Mouse (Mus musculus) kidney, embryonic 14.5 days (tissue): ENCODE measurements around the gene Hist2h3b. TPM values are rescaled to one million over a fixed set of nuclear protein-coding genes. Genes with fewer than 3 reads are reported as not detected.
"Not testable (repeated sequence)": the region's sequence is repeated elsewhere in the genome, so short reads cannot be mapped to it uniquely, and the experiment has no call there.

Experiments
- ATAC-seq: fragments of 200-750 bp; cut with Nextera tagmentation; 2 replicates; pipeline ENCODE4 v1.8.0; 2017; ENCODE audit warnings: moderate number of reproducible peaks, mild to moderate bottlenecking, moderate TSS enrichment, moderate library complexity; ENCODE audit not compliant: low FRiP score, low TSS enrichment
- H3K27ac ChIP-seq: fragments of 300-500 bp; sonication (generic); 2 replicates; pipeline ENCODE4 v1.5.1; 2014; ENCODE audit warnings: low read depth, mild to moderate bottlenecking, low read length, moderate library complexity, mixed read lengths
- H3K27me3 ChIP-seq: fragments of 300-500 bp; sonication (generic); 2 replicates; pipeline ENCODE4 v1.6.1; 2014; ENCODE audit warnings: mild to moderate bottlenecking, low read length; ENCODE audit not compliant: control insufficient read depth, insufficient read depth
- H3K36me3 ChIP-seq: fragments of 300-500 bp; sonication (generic); 2 replicates; pipeline ENCODE4 v1.6.1; 2014; ENCODE audit warnings: low read length, mixed read lengths; ENCODE audit not compliant: control insufficient read depth, insufficient read depth
- H3K4me1 ChIP-seq: fragments of 300-500 bp; sonication (generic); 2 replicates; pipeline ENCODE4 v1.6.1; 2014; ENCODE audit warnings: low read length, mixed read lengths; ENCODE audit not compliant: control insufficient read depth, insufficient read depth
- H3K4me2 ChIP-seq: fragments of 300-500 bp; sonication (generic); replicated peaks from 2 replicates; pipeline ENCODE4 v1.6.1; 2014; ENCODE audit warnings: low read depth, mild to moderate bottlenecking, low read length
- H3K4me3 ChIP-seq: fragments of 300-500 bp; sonication (generic); 2 replicates; pipeline ENCODE4 v1.5.1; 2014; ENCODE audit warnings: mild to moderate bottlenecking, low read length
- H3K9ac ChIP-seq: fragments of 300-500 bp; sonication (generic); 2 replicates; pipeline ENCODE4 v1.6.1; 2014; ENCODE audit warnings: low read depth, mild to moderate bottlenecking, low read length, moderate library complexity
- H3K9me3 ChIP-seq: fragments of 300-500 bp; sonication (generic); 2 replicates; pipeline ENCODE4 v1.6.1; 2016; ENCODE audit warnings: low read length; ENCODE audit not compliant: control insufficient read depth
- WGBS: fragments of 180-500 bp; shearing (Covaris S2); extraction: QIAGEN DNeasy Blood & Tissue Kit; methylation state at CpG from one replicate; pipeline ENCODE4 v1.1.7; 2014; 5-methylcytosine and 5-hydroxymethylcytosine counted together
- polyA plus RNA-seq: library from polyadenylated mRNA; unstranded; fragments of >200 nt; fragmentation: Nextera tagmentation; extraction: Ambion mirVana; gene quantifications from 2 replicates; pipeline ENCODE4 v1.2.1, GENCODE M21; 2014

Hist2h3b gene
- polyA plus RNA-seq, 1 experiment from 2014 or later: 72.6 TPM

DNA sequence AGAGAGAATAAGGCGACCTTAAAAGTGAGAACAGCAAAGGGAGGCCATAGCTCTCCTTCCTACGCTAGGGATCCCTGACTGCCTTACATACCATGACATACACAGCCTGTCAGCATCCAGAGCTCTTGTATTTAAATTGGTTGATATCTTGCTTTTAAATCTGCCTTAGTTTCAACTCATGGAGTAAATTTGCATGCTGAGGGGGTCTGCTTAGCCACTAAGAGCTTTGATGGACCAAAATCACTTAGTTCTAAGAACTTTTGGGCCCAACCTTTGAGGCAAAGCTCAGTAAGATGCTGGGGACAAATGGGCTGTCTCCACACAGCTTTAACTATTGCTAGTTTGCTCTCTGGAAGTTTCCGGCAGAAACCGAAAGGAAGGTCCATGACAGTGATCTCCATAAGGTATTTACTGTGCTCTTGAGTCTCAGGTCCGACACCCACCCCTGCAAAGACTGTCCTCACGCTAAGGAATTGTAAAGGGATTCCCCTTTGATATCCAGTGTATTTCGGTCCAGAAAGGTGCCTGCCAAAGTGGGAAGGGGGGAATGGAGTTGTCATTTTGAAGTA is 31.0 kb upstream of the Hist2h3b start:
- Histone ChIP-seq H3K36me3 (no peaks in the 10 kb centered on the region), H3K4me1 (peaks cover 14% of the 10 kb centered on the region; the same call in 1 of the 2 replicates), H3K9ac (peak overlapping the region; percentile 84), H3K27me3 (no peaks in the 10 kb centered on the region), H3K4me3 (peak overlapping the region; percentile 56), H3K27ac (peak overlapping the region; percentile 85), H3K9me3 (no peaks in the 10 kb centered on the region), H3K4me2 (peak overlapping the region; percentile 73)
- ATAC-seq: no peak
- 17% methylated on average over 7 of the region's 7 CpGs for WGBS

GRCm38 (mm10) chr3:96237904-96238511 is 30.4 kb upstream of the Hist2h3b start:
- no peaks in the 10 kb centered on the region for H3K27me3 ChIP-seq
- 2% methylated on average over 12 of the region's 12 CpGs for WGBS
- H3K4me3 ChIP-seq: peak overlapping the region; percentile 56
- H3K9me3 ChIP-seq: no peaks in the 10 kb centered on the region
- H3K4me1 ChIP-seq: peaks cover 14% of the 10 kb centered on the region; the same call in 1 of the 2 replicates
- ATAC-seq: no peak
- peak overlapping the region; percentile 85 for H3K27ac ChIP-seq
- H3K4me2 ChIP-seq: peak overlapping the region; percentile 73
- peak overlapping the region; percentile 84 for H3K9ac ChIP-seq
- H3K36me3 ChIP-seq: no peaks in the 10 kb centered on the region

DNA sequence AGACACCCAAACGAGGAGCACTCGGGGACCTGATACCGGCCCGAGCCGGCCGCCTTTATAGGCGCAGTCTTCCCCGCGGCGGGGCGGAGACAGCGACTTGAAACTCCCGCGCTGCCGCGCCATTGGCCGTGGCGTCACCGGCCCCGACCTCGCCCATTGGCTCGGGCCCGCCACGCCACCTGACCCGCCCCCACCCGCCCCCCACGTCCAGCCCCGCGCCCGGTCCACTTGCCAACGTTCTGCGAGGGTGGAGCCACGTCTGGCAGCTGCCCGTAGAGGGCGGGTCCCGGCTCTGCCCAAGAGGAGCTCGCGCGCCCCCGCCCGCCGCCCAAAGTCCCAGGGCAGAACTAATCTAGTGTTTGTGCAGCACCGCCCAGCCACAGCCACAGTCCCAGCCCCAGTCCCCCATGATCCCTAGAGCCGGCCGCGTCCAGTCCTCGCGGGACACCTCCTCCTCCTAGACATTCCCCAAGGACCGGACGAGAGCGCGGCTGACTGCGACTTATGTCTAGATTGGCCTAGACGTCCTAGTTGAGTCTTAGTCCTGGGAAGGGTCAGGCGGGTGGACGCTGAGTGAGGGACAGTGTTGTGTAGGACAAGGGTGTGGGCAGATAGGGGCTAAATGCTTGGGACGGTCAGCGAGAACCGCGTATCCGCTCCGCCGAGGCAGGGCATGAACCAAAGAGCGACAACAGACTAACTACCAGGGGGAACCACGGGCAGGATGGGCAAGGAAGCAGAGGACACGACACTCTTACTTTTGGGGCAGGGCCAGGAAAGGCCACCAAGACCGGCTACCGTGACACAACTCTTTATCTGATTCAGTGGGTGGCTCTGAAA is 29.3 kb upstream of the Hist2h3b start, which contains the start of gene Hist2h3c2:
Gene Hist2h3c2 (minus strand): TSS at position 174 of the 840 bp plus-strand sequence.
- peak; percentile 93 for ATAC-seq
- H3K4me2 ChIP-seq: peak within 1 kb of the TSS; percentile 73
- not testable (repeated sequence) for H3K27me3 ChIP-seq, H3K9me3 ChIP-seq, H3K36me3 ChIP-seq
- WGBS: under 1% methylated on average over 12 of the region's 68 CpGs
- peak within 1 kb of the TSS; percentile 56 for H3K4me3 ChIP-seq
- peak within 1 kb of the TSS; percentile 84 for H3K9ac ChIP-seq
- peaks cover 18% of the 10 kb centered on the region for H3K4me1 ChIP-seq
- peak within 1 kb of the TSS; percentile 85 for H3K27ac ChIP-seq

- H3K27ac ChIP-seq: peak within 1 kb of the TSS; percentile 89
- not testable (repeated sequence) for H3K9me3 ChIP-seq, H3K36me3 ChIP-seq, H3K27me3 ChIP-seq
- H3K4me2 ChIP-seq: peak within 1 kb of the TSS; percentile 31
- peak; percentile 87 for ATAC-seq
- H3K4me1 ChIP-seq: peaks cover 22% of the 10 kb centered on the region
- WGBS: 7% methylated on average over 25 of the region's 85 CpGs
- H3K4me3 ChIP-seq: peak within 1 kb of the TSS; percentile 17; the same call in 1 of the 2 replicates
- peak within 1 kb of the TSS; percentile 55 for H3K9ac ChIP-seq
Observed at GRCm38 (mm10) chr3:96239949-96240798, 28.3 kb upstream of the Hist2h3b start, which contains the start of gene Hist2h2aa2. Gene Hist2h2aa2, minus strand, starts transcription at chr3:96240276.

DNA sequence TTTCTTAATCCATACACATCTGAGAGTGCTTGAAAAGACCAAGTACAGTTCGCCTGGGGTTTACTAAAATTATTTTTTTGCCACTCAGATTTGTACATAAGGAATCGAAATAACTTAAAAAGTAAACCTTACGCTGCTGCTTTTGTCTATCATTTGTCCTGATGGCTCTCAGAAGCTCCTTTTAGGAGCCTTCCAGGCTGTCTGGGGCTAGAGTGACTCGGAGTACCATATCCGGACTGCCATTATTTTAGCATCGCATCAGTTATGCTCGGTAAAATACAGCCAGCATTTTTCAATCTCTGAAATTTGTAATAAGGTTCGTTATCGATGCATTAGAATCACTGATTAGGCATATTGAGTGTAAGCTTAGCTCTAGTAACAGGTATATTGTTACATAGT is 27.7 kb upstream of the Hist2h3b start:
- Histone ChIP-seq H3K36me3 (no peaks in the 10 kb centered on the region), H3K4me1 (peaks cover 22% of the 10 kb centered on the region), H3K4me2 (peak overlapping the region; percentile 31), H3K27ac (peak overlapping the region; percentile 89), H3K9ac (peak overlapping the region; percentile 55), H3K9me3 (no peaks in the 10 kb centered on the region), H3K27me3 (no peaks in the 10 kb centered on the region), H3K4me3 (no peak overlapping the region; the same call in 1 of the 2 replicates)
- no peak for ATAC-seq
- 82% methylated on average over 9 of the region's 9 CpGs for WGBS

GRCm38 (mm10) chr3:96243921-96244572 is 24.4 kb upstream of the Hist2h3b start:
- peak overlapping the region; percentile 79; the same call in 1 of the 2 replicates for H3K9ac ChIP-seq
- WGBS: 81% methylated on average over 7 of the region's 7 CpGs
- no peaks in the 10 kb centered on the region for H3K36me3 ChIP-seq
- ATAC-seq: no peak
- no peaks in the 10 kb centered on the region for H3K27me3 ChIP-seq
- peak overlapping the region; percentile 99 for H3K27ac ChIP-seq
- H3K4me1 ChIP-seq: peaks cover 24% of the 10 kb centered on the region
- H3K4me2 ChIP-seq: peak overlapping the region; percentile 42
- H3K9me3 ChIP-seq: no peaks in the 10 kb centered on the region
- peak overlapping the region; percentile 43; the same call in 1 of the 2 replicates for H3K4me3 ChIP-seq

DNA sequence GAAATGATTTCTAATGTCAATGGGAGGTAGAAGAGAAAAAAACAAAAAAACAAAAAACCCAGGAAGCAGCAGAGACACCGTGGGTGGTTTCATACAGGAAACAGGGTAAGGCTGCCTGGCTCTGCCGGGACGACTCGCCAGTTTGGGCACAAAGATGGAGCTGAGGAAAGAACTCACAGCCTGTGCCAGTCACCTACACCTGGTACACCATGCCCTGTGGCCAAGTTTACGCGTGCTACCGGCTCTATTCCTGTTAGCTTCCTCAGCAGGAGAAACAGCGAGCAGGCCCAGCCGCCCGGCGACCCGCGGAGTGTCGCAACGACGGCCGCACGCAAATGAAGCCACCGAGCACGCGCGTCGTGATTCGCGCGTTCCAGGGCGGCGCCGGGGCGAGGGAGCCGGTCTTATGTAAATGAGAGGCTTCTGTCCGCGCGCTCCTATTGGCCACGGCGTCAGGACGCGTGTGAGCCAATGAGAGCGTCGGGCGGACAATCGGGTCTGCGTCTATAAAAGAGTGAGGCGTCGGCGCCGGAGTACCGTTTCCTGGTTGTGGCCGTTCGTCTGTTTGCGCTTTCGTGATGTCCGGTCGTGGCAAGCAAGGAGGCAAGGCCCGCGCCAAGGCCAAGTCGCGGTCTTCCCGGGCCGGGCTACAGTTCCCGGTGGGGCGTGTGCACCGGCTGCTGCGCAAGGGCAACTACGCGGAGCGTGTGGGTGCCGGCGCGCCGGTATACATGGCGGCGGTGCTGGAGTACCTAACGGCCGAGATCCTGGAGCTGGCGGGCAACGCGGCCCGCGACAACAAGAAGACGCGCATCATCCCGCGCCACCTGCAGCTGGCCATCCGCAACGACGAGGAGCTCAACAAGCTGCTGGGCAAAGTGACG is 23.2 kb upstream of the Hist2h3b start, which contains the start of gene Hist2h2aa1:
Gene Hist2h2aa1 (plus strand): TSS at position 495 of the 884 bp plus-strand sequence.
- H3K9me3 ChIP-seq, H3K27me3 ChIP-seq, H3K36me3 ChIP-seq: not testable (repeated sequence)
- Histone ChIP-seq H3K27ac (peak within 1 kb of the TSS; percentile 99), H3K4me3 (peak within 1 kb of the TSS; percentile 43), H3K4me2 (peak within 1 kb of the TSS; percentile 42), H3K4me1 (peaks cover 26% of the 10 kb centered on the region), H3K9ac (peak within 1 kb of the TSS; percentile 79)
- 0% methylated on average over 18 of the region's 88 CpGs for WGBS
- ATAC-seq: peak; percentile 91
